Mouse (Mus musculus) urinary bladder, postnatal 25 days (tissue): Measurements from ENCODE around the gene Gm21962.
"Not testable (repeated sequence)": the region's sequence is repeated elsewhere in the genome, so short reads cannot be mapped to it uniquely, and the experiment has no call there.

Experiments
- DNase-seq: peaks from one replicate; pipeline ENCODE4 v3.0.0; 2022; ENCODE audit warnings: low spot score

Gene Gm21962

GRCm38 (mm10) chr3:137671224-137671623 is at the start of gene Gm21962:
Gm21962 (plus strand) TSS chr3:137671524.
- DNase-seq = not testable (repeated sequence)

GRCm38 (mm10) chr3:137622091-137622490 is 49.2 kb upstream of the Gm21962 start:
- no peak for DNase-seq

DNA sequence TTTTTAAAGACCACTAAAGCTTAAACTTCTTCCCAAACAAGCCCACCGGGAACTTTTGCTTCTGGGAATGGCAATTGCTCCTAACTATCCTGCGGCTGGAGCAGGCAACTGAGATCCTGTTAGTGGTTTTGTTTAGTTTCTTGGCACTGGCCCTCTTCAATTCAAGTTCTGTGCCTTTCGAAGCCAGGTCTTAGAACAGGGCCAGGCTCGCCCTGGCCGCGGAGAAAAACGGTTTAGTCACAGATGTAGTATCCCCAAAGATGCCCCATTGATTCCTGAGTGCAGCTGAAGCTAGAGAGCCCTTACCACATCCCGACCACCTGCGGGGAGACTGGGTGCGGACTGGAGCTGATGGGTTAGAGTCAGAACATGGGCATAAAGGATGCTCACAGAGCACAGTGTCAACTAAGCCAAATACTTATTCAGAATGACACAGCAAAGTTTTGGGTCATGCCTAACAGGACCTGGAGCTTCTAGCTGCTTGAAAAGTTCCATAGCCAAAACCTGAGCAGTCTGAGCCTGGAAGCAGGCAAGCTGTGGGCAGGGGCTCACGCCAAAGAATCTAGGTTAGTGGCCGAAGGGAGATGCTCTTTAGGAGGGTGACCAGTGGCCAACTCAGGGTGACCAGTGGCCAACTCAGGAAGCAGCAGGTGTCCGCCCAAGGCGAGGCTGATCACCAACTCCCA is 48.3 kb upstream of the Gm21962 start:
- DNase-seq = no peak

- DNase-seq = peak; percentile 30
Measured at GRCm38 (mm10) chr3:137623581-137624362, 47.6 kb upstream of the Gm21962 start.

GRCm38 (mm10) chr3:137625054-137625453 is 46.3 kb upstream of the Gm21962 start:
- no peak for DNase-seq

DNA sequence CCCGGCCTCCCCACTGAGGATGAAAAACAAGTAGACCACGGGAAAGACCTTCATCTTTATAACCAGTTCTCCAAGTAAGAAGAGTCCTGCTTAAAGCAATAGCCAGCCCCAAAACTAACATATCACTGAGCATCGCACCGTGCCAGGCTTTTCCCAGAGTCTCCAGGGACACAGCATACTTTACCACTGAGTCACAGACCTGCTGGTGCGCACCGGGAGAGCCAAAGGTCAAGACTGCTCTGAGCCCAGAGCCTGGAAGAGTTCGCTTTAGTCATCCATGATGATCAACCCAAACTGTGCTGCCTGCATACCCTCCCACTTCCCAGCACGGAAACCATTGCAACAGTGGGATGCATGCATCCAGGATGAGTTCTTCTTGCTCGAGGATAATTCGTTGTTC is 37.6 kb upstream of the Gm21962 start:
- no peak for DNase-seq

- DNase-seq = no peak
Measured at GRCm38 (mm10) chr3:137636571-137636970, 34.8 kb upstream of the Gm21962 start.

- DNase-seq = no peak
Measured at GRCm38 (mm10) chr3:137641238-137641637, 30.1 kb upstream of the Gm21962 start.

DNA sequence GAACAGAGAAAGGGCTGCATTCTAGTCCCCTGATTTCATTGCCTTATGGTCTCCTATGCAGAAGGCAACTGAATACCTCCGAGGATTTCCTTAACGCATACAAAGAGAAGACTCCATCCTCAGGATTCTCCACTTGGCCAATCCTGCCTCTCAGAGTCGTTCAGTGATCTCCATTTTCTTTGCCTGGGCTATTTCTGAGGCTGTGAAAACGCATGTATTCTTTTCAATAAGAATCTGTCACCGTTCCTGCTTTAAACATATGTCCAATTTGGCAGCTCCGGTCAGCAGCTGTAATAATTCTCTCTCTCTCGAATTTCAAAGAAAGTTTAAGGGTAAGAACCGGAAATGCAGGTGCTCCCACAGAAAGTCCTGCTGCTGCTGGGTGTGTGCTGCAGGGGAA is 29.2 kb upstream of the Gm21962 start:
- no peak for DNase-seq

- no peak for DNase-seq
Measured at GRCm38 (mm10) chr3:137642568-137642967, 28.8 kb upstream of the Gm21962 start.

- DNase-seq = no peak
Measured at GRCm38 (mm10) chr3:137644081-137644480, 27.2 kb upstream of the Gm21962 start.

DNA sequence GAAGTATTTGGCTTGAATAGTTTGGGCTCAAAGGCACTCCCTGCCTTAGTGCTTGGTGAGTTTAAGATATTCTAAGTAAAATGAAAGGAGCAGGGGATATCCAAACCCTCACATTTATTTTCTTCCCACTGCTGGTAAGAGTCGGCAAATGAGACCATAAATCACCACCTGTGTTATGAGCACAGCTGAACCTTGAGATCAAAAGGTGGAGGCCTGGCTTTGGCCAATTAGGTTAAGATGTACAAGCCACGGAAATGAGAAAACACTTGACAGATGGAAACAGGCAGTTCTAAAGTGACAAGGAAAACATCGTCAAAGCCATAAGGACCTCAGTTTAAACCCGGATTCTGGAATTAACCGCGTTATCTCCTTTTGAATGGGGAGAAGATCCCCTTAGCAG is 26.4 kb upstream of the Gm21962 start:
- no peak for DNase-seq

- DNase-seq = no peak
Measured at GRCm38 (mm10) chr3:137647427-137648100, 23.8 kb upstream of the Gm21962 start.

GRCm38 (mm10) chr3:137649112-137649511 is 22.2 kb upstream of the Gm21962 start:
- no peak for DNase-seq

DNA sequence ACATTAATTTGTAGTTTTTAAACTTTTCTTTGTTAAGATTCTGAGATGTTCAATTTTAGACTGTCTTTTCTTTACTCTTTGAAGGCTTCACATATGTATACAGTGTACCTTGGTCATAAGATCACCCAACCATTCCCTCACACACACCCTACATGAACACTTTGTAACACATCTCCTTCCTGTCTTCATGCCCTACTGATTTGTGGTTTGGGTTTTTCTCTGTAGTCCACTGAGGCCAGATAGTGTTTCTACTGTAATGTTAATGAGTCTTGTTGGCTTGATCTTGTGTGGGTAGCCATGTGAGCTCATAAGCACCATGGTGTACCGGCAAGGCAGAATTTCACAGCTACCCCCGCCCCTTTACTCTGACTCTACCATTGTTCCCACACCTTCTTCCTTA is 18.5 kb upstream of the Gm21962 start:
- no peak for DNase-seq

DNA sequence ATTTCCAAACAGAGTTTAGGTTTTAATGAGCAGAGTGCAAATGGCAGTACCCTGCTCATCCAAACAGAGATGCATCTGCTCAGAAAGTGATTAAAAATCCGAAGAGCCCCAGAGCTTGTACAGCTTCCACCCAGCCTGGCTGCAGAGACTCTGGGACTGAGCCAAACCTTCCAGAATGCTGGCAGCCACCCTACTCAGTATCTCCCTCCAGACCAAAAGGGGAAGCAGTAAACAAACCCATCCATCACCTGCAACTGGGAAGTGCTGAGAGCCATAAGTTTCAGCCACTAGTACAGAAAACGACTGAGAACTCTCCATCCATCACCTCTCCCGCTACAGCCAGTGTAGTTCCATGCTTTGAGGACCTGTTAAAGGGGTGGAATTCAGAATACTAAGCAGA is 9.6 kb downstream of the Gm21962 start:
- no peak for DNase-seq

- no peak for DNase-seq
Measured at GRCm38 (mm10) chr3:137682911-137683806, 11.8 kb downstream of the Gm21962 start.

DNA sequence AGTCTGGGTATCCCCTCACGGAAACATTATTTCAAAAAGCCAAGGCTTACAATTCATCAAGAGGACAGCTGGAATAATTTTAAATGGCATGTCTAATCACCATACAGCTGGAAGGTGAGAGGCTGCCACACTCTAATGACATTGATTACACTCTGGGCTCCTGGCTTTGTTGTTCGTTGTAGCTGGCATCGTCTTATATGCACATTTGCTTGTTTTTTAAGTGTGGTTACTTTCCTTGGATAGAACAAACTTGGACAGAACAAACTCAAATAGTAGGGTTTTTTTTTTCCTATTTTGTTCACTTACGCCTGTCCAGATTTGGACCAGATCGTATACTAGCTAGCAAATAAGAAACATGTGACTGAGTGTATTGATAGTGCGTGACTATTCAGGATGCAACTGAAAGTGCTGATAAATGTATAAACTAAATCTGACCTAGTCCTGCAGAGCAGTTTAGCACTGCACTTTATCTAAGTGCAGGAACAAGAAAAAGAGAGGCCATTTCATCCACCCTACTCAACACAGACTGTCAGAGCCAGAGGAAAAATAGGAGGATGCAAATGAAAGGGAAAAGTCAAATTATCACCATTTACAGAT is 12.6 kb downstream of the Gm21962 start:
- DNase-seq = no peak

DNA sequence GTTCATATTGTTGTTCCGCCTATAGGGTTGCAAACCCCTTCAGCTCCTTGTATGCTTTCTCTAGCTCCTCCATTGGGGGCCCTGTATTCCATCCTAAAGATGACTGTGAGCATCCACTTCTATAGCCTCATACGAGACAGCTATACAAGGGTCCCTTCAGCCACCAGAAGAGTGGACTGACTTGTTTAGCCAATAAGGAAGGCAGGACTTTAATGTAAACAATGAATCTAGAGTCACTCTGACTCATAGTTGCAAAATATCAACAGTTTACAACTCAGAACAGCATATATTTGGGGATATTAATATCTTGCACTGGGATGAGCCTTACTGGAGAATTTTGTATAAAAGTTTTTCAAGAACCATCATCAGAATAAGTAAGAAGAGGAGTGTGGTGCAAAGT is 15.6 kb downstream of the Gm21962 start:
- no peak for DNase-seq

GRCm38 (mm10) chr3:137691503-137691902 is 20.2 kb downstream of the Gm21962 start:
- no peak for DNase-seq

GRCm38 (mm10) chr3:137715946-137716345 is 44.6 kb downstream of the Gm21962 start:
- no peak for DNase-seq
